21 mouse cellular contexts compared by ENCODE assay signal in the genomic region with DNA sequence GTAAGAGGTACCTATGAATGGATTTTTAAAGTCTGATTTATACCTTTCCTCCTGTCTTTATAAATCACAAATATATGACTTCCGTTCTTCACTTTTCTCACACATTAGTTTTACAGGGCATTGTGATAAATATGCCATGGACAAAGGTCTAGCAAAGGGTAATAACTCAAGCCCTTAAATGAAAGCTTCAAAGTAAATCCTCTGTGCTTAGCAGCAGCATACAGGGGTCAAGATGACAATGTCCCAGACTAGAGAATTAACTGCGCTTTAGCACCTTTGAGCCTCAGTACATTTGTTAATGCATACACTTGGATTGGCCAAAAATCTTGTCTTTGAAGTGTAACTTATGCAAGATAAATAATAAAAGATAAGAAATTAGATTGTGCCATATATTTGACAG.
DNase-seq lines count a peak whose midpoint lies in the region; ATAC-seq lines count a peak whose summit lies in the region.
"Had no signal": no experiment of that assay in that cellular context is flagged by ENCODE, and none has a peak within 500 bp of the region (broad histone marks: within the 10 kb centered on the region; RNA-seq: fewer than 3 reads in every experiment).

No protein-coding gene starts in this region.

- no peaks in the 10 kb centered on the region for H3K36me3 ChIP-seq in neural tube, embryonic 11.5 days (ENCODE audit: control insufficient read depth, insufficient read depth, low read length)
- H3K36me3 ChIP-seq in neural tube, embryonic 15.5 days = no peaks in the 10 kb centered on the region
- H3K36me3 ChIP-seq: embryonic facial prominence, embryonic 13.5 days; embryonic facial prominence, embryonic 15.5 days; forebrain, embryonic 10.5 days; forebrain, embryonic 12.5 days had no signal

- no peak overlapping the region for H3K4me3 ChIP-seq in neural tube, embryonic 11.5 days (ENCODE audit: low read depth, low read length)
- no peak overlapping the region for H3K4me3 ChIP-seq in neural tube, embryonic 15.5 days (replicated peaks)
- H3K4me3 ChIP-seq: embryonic facial prominence, embryonic 13.5 days; embryonic facial prominence, embryonic 15.5 days; erythroblast, embryonic 14.5 days; forebrain, embryonic 10.5 days; forebrain, embryonic 12.5 days had no signal

- peak; percentile 54; the same call in 1 of the 2 replicates for ATAC-seq in neural tube, embryonic 11.5 days (ENCODE audit: insufficient read depth, low FRiP score, low TSS enrichment)
- no peak for ATAC-seq in neural tube, embryonic 15.5 days (ENCODE audit: low FRiP score)
- ATAC-seq: forebrain, embryonic 14.5 days; forebrain, embryonic 16.5 days had no signal

- H3K9ac ChIP-seq in neural tube, embryonic 11.5 days (ENCODE audit: low read length) = no peak overlapping the region
- no peak overlapping the region for H3K9ac ChIP-seq in neural tube, embryonic 15.5 days (replicated peaks)
- H3K9ac ChIP-seq: embryonic facial prominence, embryonic 13.5 days; embryonic facial prominence, embryonic 15.5 days; forebrain, embryonic 12.5 days had no signal

- no peaks in the 10 kb centered on the region for H3K9me3 ChIP-seq in neural tube, embryonic 11.5 days (ENCODE audit: control insufficient read depth, low read length)
- no peaks in the 10 kb centered on the region for H3K9me3 ChIP-seq in neural tube, embryonic 15.5 days (replicated peaks)
- H3K9me3 ChIP-seq: embryonic facial prominence, embryonic 13.5 days; embryonic facial prominence, embryonic 15.5 days; forebrain, embryonic 10.5 days; forebrain, embryonic 12.5 days had no signal

- no peaks in the 10 kb centered on the region for H3K27me3 ChIP-seq in neural tube, embryonic 11.5 days (ENCODE audit: control insufficient read depth, insufficient read depth, low read length)
- H3K27me3 ChIP-seq in neural tube, embryonic 15.5 days (replicated peaks) = no peaks in the 10 kb centered on the region
- H3K27me3 ChIP-seq: embryonic facial prominence, embryonic 13.5 days; embryonic facial prominence, embryonic 15.5 days; forebrain, embryonic 12.5 days had no signal

- no peak overlapping the region for H3K4me2 ChIP-seq in neural tube, embryonic 11.5 days (ENCODE audit: low read depth)
- no peak overlapping the region for H3K4me2 ChIP-seq in neural tube, embryonic 15.5 days
- H3K4me2 ChIP-seq: embryonic facial prominence, embryonic 13.5 days; embryonic facial prominence, embryonic 15.5 days; forebrain, embryonic 12.5 days had no signal

- peak; percentile 41 for DNase-seq in embryo, embryonic 10.5 days (ENCODE audit: low spot score)
- no peak for DNase-seq in embryo, embryonic 9.5 days (ENCODE audit: extremely low spot score)
- no peak for DNase-seq in neural tube, embryonic 11.5 days (ENCODE audit: low spot score)
- no peak for DNase-seq in lung, postnatal 10 days
- DNase-seq: adrenal gland, adult 2 months; adrenal gland, postnatal 10 days; adrenal gland, postnatal 25 days; cerebellum, adult 11 months; cerebellum, adult 18-20 months; cerebellum, adult 8-10 months; cerebellum, adult 9-11 months; cerebellum, postnatal 14 days; cerebellum, postnatal 36 days had no signal

- 27% methylated on average over 2 of the region's 2 CpGs for WGBS in neural tube, embryonic 11.5 days
- WGBS in neural tube, embryonic 15.5 days = 43% methylated on average over 2 of the region's 2 CpGs

- no peak overlapping the region for H3K27ac ChIP-seq in neural tube, embryonic 11.5 days (ENCODE audit: low read depth, low read length)
- H3K27ac ChIP-seq in neural tube, embryonic 15.5 days (replicated peaks) = no peak overlapping the region
- H3K27ac ChIP-seq: embryonic facial prominence, embryonic 13.5 days; embryonic facial prominence, embryonic 15.5 days; forebrain, embryonic 10.5 days; forebrain, embryonic 12.5 days had no signal

- H3K4me1 ChIP-seq in neural tube, embryonic 11.5 days (ENCODE audit: control insufficient read depth, insufficient read depth, low read length) = peaks cover 4% of the 10 kb centered on the region; the same call in 1 of the 2 replicates
- no peaks in the 10 kb centered on the region; the same call in 1 of the 2 replicates for H3K4me1 ChIP-seq in neural tube, embryonic 15.5 days
- H3K4me1 ChIP-seq: embryonic facial prominence, embryonic 13.5 days; embryonic facial prominence, embryonic 15.5 days had no signal
